Mouse (Mus musculus) kidney, adult 2 months (tissue): ENCODE data around the gene Larp1.

Experiments
- CTCF ChIP-seq: fragments of 200-500 bp; conservative IDR thresholded peaks from 2 replicates; pipeline ENCODE4 v1.5.1; 2011; ENCODE audit warnings: low read depth, mild to moderate bottlenecking, control low read depth, low read length, moderate library complexity, mixed read lengths; ENCODE audit not compliant: insufficient read depth, insufficient read length
- POLR2A ChIP-seq: fragments of 200-500 bp; IDR thresholded peaks from one replicate; pipeline ENCODE4 v1.6.1; 2011; ENCODE audit warnings: low read depth, low read length, control low read depth

GRCm38 (mm10) chr11:57968301-57968700 lies 40.6 kb upstream of the Larp1 start:
- TF ChIP-seq POLR2A (no peak), CTCF (no peak)
